Mouse (Mus musculus) MEL (cell line): Measurements from ENCODE around the gene Cd101.

Source experiments
- CTCF ChIP-seq, 3 experiments: IDR thresholded peaks in 2 of 3; conservative IDR thresholded peaks in 1 of 3; 2 replicates each; pipeline ENCODE4 v1.5.1; 2011 to 2012; ENCODE audit warnings: low read length in 3 of 3, low read depth in 2 of 3, mild to moderate bottlenecking in 2 of 3, improper control_type of control experiment in 1 of 3, inconsistent platforms in 1 of 3, mixed read lengths in 1 of 3, moderate library complexity in 1 of 3; ENCODE audit not compliant: control insufficient read depth in 1 of 3, insufficient read depth in 1 of 3, poor library complexity in 1 of 3, severe bottlenecking in 1 of 3
- EP300 ChIP-seq, 2 experiments: IDR thresholded peaks; 2 replicates each; pipeline ENCODE4 v1.6.1; 2011; ENCODE audit warnings: improper control_type of control experiment in 2 of 2, low read length in 2 of 2, low read depth in 1 of 2, mild to moderate bottlenecking in 1 of 2
- GATA1 ChIP-seq: IDR thresholded peaks from 2 replicates; pipeline ENCODE4 v1.6.1; 2011; ENCODE audit warnings: low read depth, low read length, improper control_type of control experiment
- MAX ChIP-seq: IDR thresholded peaks from 2 replicates; pipeline ENCODE4 v1.6.1; 2011; ENCODE audit warnings: low read length, improper control_type of control experiment
- POLR2A ChIP-seq, 2 experiments: IDR thresholded peaks; 2 replicates each; pipeline ENCODE4 v1.6.1; 2011 to 2012; ENCODE audit warnings: low read length in 2 of 2, mild to moderate bottlenecking in 2 of 2, control low read depth in 1 of 2, improper control_type of control experiment in 1 of 2, low read depth in 1 of 2, moderate library complexity in 1 of 2; ENCODE audit not compliant: control insufficient read depth in 1 of 2, insufficient read depth in 1 of 2, poor library complexity in 1 of 2
- RAD21 ChIP-seq: IDR thresholded peaks from 2 replicates; pipeline ENCODE4 v1.6.1; 2011; ENCODE audit warnings: mild to moderate bottlenecking, low read depth, low read length, improper control_type of control experiment
- SIN3A ChIP-seq: IDR thresholded peaks from 2 replicates; pipeline ENCODE4 v1.6.1; 2012; ENCODE audit warnings: low read length, improper control_type of control experiment, inconsistent platforms
- ZNF384 ChIP-seq: IDR thresholded peaks from 2 replicates; pipeline ENCODE4 v1.6.1; 2012; ENCODE audit warnings: low read depth, mild to moderate bottlenecking, inconsistent platforms, low read length, improper control_type of control experiment

DNA sequence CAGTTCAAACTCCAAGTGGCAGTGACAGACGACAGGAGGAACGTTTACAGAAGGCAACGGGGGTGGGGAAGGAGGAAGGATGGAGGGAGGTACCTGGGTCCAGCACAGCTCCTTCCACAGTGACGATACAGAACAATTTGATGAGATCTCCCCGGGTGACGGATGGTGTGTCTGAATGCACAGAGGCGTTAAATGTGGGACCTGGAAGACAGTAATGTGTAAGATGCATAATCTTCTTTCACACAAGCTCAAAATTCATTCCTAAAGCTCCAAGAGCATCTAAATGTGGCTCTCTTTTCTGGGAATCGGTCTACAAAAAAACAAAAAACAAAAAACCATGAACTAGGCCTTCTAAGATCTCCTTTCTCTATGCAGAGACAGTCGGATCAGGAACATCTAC is 20.6 kb upstream of the Cd101 start:
- no peak for TF ChIP-seq POLR2A (IDR thresholded peaks at IDR 0.05; ENCODE audit: control insufficient read depth in 1 of 2, insufficient read depth in 1 of 2, low read depth in 1 of 2, low read length in 2 of 2, poor library complexity in 1 of 2)
- TF ChIP-seq CTCF (IDR thresholded peaks at IDR 0.05 in 2 of 3, conservative IDR thresholded peaks at IDR 0.05 in 1 of 3; ENCODE audit: control insufficient read depth in 1 of 3, insufficient read depth in 1 of 3, low read depth in 2 of 3, low read length in 3 of 3, poor library complexity in 1 of 3, severe bottlenecking in 1 of 3) = no peak
- no peak for TF ChIP-seq RAD21
- TF ChIP-seq GATA1 = no peak
- TF ChIP-seq EP300 (IDR thresholded peaks at IDR 0.05; ENCODE audit: low read depth in 1 of 2, low read length in 2 of 2) = no peak
- TF ChIP-seq ZNF384 = no peak
- no peak for TF ChIP-seq MAX
- TF ChIP-seq SIN3A = no peak
